Mouse (Mus musculus): ENCODE results near the gene Gm5105. TPM values are rescaled to one million over a fixed set of nuclear protein-coding genes. Genes with fewer than 3 reads are reported as not detected.

Gm5105 gene
- total RNA-seq (2021) = 1 to 10 TPM; 1.1 to 1.2 TPM
- long read RNA-seq, experiment 1, partial matches to known transcripts = 0 of 1 reads
- long read RNA-seq, experiment 1, other reads (novel, unspliced or antisense) = 1 of 1 reads
- long read RNA-seq, experiment 2, partial matches to known transcripts = 0 of 3 reads
- long read RNA-seq, experiment 2, other reads (novel, unspliced or antisense) = 3 of 3 reads

DNA sequence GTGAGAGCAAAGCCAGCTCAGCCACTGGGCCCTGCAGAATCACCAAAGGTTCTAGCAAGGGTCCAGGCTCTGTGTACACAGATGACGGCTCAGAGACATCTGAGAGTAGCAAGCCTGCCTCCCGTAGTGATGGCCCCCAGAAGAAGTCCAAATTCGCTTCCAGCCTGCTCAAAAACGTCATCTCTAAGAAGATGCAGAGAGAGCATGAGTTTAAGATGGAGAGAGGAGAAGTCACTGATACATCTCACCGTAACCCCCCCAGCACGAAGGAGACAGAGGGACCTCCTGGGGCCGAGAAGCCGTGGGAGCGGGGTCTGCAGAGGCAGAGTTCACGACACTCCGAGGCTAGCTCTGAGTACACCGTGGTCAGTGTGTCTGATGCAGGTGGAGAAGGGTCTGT is at the start of gene Gm5105:
TSS of gene Gm5105 (minus strand) at position 101 of the 400 bp plus-strand sequence.
- DNase-seq = no peak

DNA sequence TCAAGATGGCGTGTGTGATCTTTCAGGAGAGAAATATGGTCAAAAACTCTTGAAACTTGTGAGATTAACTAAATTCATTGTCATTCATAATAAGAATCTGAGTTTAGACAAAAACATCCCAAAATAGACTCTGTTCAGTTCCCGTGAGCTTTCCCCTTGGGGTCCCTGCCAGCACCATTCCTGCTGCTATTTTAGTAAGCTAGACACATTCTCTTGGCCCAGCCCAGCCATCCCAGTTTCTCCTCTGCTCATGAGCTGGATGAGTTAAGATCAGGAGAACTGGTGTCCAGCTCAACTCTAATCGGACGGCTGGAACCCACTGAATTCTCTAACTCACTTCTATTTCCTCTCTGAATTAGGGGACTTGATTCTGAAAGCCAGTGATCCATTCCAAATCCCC is 49.7 kb upstream of the Gm5105 start:
- peak; percentile 73 to 79 for DNase-seq

DNA sequence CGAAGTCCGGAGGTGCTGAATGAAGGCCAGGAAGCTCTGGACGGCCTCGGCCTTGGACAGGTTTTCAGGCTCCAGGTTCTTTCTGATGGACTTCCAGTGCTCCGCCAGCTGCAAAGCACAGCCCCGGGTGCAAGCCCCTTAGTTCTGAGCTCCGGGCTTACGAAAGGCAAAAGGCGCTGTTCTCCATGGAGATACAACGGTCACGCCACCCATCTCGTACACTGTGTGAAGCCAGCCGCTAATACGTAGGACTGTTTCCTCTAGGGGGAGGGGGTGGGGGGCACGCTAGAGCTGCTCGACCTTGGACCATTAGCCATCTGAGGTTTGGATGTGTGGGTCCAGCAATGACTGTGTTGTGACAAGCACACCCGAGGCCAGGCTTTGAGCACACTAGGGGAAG is 46.9 kb upstream of the Gm5105 start:
- no peak for DNase-seq

DNA sequence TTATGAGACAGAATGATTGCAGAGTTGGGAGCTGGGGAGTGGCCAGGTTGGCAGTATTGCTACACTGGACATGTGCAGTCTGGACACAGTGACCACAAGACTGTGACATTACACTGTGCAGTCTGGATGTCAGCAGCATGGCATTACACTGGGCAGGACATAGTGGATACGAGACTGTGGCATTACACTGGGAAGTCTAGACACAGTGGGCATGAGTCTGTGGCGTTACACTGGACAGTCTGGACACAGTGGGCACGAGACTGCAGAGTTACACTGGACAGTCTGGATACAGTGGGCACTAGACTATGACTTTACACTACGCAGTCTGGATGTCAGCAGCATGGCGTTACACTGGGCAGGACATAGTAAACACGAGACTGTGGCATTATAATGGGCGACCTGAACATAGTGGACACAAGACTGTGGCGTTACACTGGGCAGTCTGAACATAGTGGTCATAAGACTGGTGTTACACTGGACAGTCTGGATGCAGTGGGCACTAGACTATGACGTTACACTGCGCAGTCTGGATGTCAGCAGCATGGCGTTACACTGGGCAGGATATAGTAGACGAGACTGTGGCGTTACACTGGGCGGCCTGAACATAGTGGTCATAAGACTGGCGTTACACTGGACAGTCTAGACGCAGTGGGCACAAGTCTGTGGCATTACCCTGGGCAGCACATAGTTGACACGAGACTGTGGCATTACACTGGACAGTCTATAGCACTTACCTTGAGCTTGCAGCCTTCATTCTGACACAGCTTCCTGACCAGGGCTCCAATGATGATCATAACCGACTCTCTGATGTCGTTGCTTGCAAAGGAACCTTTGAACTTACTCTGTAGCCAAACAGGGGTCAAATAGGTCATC is 44.0 kb upstream of the Gm5105 start:
- no peak for DNase-seq

DNA sequence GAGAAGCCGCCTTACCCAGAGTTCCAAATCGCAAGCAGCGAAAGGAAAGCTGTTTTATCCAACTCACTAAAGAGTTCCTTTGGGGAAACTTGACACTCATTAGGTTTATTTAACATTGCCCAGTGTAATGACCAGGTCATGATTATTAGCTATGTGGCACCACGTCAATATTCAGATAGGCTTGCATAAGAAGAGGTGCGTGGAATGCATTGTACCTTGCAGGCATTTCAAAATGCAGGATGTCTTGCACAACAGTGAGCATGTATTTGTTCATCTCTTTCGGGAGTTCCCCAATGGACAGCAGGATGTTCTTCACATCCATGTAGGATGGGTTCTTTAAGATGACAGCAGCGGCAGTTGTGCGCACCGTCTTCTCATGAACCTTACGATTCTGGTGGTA is 39.7 kb upstream of the Gm5105 start:
- DNase-seq = no peak

DNA sequence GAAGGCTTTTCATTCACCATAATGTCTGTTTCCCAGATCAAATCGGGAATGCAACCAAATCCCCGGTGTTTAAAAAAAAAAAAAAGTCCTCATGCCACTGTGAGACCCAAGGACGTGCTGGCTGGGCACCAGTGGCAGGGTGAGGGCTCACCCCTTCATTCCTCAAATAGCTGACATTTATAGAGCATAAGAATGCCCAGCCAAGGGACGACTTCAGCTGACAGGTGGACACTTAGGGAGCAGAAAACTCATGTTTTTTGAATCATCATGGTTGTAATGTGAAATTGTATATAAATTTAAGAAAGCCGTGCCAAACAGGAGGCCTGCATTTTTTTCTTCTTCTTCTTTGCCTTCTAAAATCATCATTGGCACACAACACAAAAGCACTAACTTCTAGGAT is 37.9 kb upstream of the Gm5105 start:
- no peak for DNase-seq

DNA sequence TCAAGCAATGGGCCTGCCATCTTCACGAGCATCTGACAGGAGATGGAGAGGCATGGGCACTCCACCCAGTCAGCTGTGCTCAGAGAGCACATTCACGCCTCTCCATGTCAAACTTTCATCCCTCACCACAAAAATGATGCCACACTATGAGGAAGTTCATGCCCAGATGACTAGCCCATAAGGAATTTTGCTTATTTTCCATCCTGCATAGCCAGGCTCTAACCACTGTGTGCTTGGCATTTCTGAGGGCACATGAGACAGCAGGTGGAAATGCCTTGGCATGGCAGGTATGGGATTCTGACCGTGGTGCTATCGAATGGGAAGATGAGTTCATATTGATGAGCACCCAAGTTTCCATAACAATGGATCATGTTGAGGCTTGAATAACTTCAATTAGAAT is 36.5 kb upstream of the Gm5105 start:
- no peak for DNase-seq

DNA sequence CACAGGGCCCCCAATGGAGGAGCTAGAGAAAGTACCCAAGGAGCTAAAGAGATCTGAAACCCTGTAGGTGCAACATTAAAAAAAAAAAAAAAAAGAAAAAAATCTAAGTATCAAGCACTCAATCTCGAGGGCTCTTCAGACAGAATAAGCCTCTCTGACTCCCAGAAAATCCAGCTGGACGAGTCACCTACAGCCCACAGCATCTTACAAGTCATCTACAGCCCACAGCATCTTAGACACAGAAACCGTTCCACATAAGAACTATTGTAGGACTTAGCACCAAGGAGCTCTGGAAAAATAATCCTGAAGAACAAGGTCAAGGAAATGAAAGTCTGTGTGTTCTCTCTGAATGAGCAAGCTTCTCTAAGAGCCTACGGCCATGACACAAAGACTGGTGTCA is 34.7 kb upstream of the Gm5105 start:
- no peak for DNase-seq

DNA sequence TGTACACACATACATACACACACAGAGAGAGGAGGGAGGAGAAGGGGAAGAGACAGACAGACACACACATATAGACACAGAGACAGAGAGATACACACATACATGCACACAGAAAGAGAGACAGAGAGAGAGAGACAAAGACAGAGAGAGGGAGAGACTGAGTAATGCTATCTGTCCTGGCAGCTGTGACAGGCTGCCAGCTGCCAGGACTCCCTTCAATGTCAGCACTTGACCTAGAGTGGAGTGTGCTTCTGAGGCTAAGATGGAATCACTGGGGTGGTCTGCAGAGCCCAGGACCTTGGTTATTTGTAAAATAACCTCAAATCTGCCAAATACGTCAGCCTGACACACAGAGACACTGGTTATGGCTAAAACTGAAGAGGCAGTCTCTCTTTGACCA is 30.5 kb upstream of the Gm5105 start:
- DNase-seq = peak; percentile 18 to 28

DNA sequence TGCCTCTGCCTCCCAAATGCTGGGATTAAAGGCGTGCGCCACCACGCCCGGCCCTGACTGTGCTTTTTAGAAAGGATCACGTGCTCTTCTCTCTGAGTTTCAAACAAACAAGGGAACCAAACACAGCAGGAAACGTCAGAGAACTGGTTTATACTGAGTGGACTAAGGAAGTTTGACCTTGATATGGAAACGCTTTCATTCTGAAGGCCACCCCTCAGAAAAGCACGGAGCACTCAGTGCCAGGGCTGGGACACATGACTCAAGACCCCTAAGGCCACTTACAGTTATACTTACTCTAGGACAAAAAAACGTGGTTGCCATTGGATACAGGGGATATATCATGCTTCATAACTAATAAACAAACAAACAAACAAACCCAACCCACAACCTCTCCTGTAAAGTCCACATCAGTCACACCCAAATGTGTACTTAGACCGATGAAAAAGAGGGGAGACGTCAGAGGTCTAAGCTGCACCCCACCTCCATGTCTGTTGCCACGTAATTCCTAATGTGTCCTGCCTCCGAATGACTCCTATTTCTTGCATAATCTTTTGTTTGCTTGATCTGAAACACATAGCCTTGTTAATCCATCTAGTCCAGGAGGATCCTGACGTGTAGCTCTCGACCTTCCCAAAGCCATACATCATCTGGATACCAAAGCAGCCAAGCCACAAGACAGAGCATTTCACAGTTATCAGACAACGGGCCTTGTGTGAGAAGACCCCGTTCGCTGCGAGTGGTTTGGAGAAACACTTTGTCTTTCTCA is 29.3 kb upstream of the Gm5105 start:
- no peak for DNase-seq

DNA sequence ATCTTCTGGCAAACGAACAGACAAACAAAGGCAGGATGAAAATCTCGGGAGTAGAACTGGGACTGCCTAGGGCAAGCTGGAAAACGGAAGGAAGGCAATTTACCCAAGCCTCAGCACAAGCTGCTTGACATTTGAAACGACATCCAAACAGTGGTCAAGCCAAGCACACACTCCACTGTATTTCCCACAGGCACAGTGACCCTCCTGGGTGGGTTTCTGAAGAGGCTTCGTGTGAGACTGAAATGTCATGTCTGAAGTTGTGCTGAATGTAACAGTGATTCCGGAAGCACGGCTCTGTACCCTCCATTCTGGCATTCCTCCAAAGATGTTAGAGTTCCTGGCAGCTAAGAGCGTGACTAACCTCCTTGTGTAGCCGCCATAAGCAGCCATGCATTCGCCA is 28.5 kb upstream of the Gm5105 start:
- DNase-seq = no peak

DNA sequence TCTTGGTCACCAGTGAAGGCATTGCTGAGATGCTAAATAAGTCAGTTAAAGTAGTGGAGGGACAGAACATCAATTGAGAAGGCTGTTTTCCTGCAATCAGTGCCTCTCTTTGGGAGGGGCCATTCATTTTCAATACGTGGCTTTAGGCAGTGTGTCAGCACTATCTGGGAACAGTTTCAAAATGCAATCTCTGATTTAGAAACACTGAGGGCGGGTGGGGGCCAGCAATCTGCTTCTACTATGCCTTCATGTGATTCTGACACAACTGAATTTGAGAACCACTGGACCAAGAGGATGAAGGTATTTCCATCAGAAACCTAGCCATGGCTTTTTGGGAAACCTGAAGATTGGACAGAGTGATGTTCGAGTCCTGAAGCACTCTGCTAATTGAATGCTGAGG is 28.1 kb upstream of the Gm5105 start:
- no peak for DNase-seq

DNA sequence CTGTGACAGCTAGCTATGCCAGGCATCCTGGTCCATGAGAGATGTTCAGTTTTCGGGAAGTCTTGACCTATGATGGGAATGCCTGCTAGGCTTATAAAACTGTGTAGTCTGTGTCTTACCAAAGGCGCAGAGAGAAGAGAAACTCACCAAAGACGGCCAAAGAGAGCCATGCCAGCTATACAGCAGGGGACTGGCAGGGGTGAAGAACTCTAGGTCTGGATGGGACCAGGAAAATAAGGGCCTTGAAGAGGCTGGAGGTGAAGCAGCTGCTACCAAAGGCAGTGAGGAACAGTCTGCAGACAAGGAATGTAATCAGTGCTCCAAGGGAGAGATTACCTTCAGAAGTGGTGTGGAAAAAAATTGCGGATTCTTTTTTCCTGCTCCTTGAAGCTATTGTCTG is 16.7 kb upstream of the Gm5105 start:
- DNase-seq = no peak

DNA sequence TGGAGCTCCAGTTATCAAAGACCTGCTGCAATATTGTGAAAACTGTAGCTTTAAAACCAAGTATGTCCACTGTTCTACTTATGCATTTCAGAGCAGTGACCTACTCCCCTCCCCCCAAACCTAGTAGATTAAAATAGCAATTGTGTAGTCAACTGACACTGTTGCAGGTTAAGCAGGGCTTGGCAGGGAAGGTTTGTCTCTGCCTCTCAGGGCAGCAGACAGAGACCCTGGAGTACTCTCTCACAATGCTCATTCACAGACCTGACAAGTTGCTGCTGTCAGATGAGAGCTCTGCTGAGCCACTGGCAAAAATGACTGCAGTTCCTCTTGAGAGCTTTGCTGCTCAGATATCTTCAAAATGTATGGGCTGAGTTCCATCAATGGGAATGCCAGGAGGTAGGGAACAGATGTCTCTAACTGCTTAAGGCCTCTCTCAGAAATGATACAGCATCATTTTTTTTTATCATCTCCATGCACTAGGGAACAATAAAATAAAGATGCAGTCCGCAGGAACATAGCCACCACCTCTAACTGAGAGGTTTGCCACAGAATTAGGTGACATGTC is 16.0 kb upstream of the Gm5105 start:
- peak in 1 of 2 experiments; percentile 58 for DNase-seq

DNA sequence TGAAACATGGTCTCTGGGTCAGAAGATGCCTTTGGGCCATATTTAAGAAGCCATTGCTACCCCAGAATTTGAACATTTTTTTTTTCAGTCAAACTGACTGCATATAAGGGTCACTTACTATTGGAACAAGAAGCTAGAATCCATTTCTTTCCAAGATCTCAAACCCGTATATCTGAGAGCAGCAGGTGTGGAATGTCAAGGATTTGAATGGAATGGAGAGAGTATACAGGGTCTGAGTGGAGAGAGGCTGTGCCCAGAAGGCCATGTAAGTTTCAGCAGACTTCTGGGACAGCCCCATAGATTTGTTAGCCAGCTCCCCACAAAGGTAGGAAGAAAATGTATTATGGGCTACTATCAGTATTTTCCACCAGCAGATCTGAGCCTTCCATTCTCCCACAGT is 11.5 kb upstream of the Gm5105 start:
- no peak for DNase-seq

DNA sequence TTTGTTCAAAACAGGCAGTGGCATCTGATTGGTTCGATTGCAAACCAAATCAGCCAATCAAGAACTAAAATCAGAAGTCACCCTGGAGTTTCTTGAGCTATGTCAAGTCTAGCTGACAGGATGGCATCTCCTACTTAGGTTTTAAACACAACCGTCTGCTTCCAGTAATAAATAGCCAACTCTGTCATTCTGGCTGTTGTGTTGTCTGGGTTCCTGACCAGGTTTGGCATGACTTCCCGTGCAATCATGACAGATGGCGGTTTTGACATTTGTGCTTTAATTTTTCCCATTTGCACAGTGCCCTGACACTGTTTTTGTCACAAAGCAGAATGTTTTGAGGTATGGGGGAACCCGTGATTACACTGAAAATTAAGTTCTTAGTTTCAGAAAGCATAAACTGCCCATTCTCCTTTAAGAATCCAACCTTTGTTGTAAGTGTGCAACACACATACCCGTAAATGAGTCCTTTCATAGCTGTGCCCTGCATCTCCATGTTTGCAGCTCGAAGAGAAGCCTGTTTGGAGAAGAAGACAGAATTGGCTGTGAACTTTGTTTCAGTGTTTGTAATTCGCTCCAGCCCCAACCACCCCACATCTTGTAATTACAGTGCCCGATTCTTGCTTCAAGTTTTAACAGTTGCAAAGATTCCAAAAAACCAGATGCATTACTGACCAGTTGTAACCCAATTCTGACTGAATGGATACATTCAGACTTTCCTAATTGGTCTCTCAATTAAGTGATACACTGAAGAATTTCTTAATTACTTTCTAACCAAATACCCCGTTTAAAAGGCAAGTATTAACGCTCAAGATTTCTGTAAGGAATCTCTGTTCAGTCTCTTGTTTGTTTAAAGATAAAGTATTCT is 10.5 kb upstream of the Gm5105 start:
- DNase-seq = no peak

DNA sequence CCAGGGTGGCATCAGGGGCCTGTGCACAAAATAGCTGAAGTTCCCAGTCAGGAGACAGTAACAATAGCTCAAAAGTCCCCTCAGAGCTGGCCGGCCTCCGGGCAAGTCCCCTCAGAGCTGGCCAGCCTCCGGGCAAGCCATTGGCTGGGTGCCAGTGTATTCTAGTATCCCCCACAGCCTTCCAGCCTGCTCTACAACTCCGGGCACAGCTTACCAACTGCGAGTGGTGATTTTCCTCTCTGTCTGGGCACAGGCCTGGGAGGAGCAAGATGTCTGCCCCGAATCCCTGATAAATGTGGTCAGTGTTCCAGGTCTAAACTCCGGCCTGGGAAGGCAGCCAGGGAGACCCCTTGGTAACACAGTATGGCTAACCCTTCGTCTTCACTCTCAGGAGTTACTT is 8.0 kb upstream of the Gm5105 start:
- DNase-seq = peak; percentile 67 to 71

DNA sequence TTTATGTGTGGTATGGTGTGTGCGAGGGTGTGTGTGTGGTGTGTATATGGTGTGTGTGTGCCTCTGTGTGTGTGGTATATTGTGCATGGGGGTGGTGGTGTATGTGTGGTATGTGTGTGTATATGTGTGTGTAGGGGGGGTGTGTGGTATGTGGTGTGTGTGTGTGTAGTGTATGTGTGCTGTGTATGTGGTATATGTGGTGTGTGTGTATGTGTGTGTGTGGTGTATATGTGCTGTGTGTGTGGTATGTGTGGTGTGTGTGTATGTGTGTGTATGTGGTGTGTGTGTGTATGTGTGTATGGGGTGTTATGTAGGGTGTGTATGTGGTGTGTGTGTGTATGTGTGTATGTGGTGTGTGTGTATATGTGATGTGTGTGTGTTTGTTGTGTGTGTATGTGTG is 7.0 kb upstream of the Gm5105 start:
- DNase-seq = no peak

DNA sequence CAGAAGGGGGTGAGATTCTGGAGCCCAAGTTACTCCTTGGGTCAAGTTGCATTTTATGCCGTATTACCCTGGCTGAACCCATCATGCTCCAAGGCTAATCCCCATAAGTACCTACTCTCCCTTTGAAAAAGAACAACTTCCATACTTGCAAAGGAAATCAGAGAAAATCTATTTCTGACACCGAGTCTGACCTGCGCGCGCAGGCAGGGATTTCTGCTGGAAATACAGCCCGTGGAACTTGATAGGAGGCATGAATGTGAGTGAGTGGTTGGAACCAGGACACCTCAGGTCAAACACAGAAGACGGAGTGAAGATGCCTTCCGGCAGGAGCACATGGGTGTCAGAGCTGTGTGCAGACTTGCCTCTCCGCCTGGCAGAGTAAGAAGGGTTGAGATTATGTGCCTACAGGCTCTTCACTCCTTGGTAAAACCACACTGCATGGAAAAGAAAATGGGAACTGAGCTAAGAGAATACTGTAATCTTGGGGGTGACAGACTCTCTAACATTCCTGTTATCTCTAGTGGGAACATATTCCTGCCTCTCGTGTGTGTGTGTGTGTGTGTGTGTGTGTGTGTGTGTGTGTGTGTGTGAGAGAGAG is 4.4 kb upstream of the Gm5105 start:
- no peak for DNase-seq

DNA sequence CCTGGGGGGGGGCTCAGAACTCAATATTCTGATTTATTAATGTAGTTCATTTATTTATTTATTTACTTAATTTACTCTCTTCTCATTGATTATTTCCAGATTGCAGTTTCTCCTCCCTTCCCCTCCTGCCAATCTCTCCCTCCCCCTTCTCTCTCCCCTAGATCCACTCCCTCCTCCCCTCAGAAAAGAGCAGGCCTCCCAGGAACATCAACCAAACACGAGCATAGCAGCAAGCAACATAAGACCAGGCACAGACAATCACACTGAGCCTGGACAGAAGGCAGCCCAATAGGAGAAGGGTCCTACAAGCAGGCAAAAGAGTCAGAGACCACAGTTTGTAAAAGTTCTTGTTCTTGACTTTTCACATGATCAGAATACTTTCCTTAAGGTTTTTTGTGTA is 3.8 kb upstream of the Gm5105 start:
- DNase-seq = no peak

DNA sequence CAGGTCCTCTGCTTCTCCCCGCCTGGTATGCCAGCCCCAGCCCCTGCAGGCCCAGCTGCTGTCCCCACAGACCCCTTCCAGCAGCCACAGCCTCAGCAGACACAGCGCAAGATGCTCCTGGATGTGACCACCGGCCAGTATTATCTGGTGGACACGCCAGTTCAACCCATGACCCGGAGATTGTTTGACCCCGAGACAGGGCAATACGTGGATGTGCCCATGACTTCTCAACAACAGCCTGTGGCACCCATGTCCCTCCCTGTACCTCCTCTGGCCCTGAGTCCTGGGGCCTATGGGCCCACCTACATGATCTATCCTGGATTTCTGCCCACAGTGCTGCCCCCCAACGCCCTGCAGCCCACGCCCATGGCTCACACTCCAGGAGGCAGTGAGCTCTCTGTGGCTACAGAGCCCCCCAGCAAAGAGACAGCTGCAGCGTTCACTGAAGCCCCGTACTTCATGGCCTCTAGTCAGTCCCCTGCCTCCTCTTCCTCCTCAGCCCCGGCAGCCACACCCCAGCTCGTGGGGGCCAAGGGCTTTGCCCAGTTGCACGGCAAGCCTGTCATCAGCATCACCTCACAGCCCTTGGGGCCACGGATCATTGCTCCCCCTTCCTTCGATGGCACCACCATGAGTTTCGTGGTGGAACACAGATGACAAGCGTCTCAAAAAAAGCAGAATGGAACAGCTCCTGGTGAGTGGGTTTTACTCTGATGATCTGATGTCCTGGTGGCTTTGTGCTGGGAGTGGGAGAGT is 2.7 kb upstream of the Gm5105 start:
- DNase-seq = no peak

Data from heart, adult 18-20 months (tissue).